Mouse (Mus musculus) retina, adult 2 months (tissue): Measurements from ENCODE around the gene Tcf20.
A peak's percentile ranks its signal among the peaks of the same experiment; 100 is the strongest.
"Not testable (repeated sequence)": the region's sequence is repeated elsewhere in the genome, so short reads cannot be mapped to it uniquely, and the experiment has no call there.

ENCODE experiments used
- DNase-seq: peaks from one replicate; pipeline ENCODE4 v3.0.0-alpha.2; 2012; ENCODE audit warnings: low read depth, low spot score

Gene Tcf20

GRCm38 (mm10) chr15:82899676-82900301 lies 87.9 kb downstream of the Tcf20 start:
- peak; percentile 54 for DNase-seq

- no peak for DNase-seq
Measured at GRCm38 (mm10) chr15:82898740-82899675, 88.7 kb downstream of the Tcf20 start.

GRCm38 (mm10) chr15:82898141-82898739 lies 89.4 kb downstream of the Tcf20 start:
- DNase-seq = no peak

- DNase-seq = no peak
Measured at GRCm38 (mm10) chr15:82896336-82896735, 91.3 kb downstream of the Tcf20 start.

- DNase-seq = no peak
Measured at GRCm38 (mm10) chr15:82890470-82890869, 97.2 kb downstream of the Tcf20 start.

GRCm38 (mm10) chr15:82889426-82889825 lies 98.2 kb downstream of the Tcf20 start:
- DNase-seq = no peak

GRCm38 (mm10) chr15:82888466-82888865 lies 99.2 kb downstream of the Tcf20 start:
- no peak for DNase-seq

GRCm38 (mm10) chr15:82877309-82877708 lies 110.4 kb downstream of the Tcf20 start:
- no peak for DNase-seq

GRCm38 (mm10) chr15:82876863-82877262 lies 110.8 kb downstream of the Tcf20 start:
- no peak for DNase-seq

GRCm38 (mm10) chr15:82872037-82872436 lies 115.6 kb downstream of the Tcf20 start:
- DNase-seq = no peak

GRCm38 (mm10) chr15:82866286-82866685 lies 121.4 kb downstream of the Tcf20 start:
- not testable (repeated sequence) for DNase-seq

- DNase-seq = no peak
Measured at GRCm38 (mm10) chr15:82863674-82864073, 124.0 kb downstream of the Tcf20 start.

- DNase-seq = no peak
Measured at GRCm38 (mm10) chr15:82856652-82857378, 130.9 kb downstream of the Tcf20 start.

GRCm38 (mm10) chr15:82856065-82856464 lies 131.6 kb downstream of the Tcf20 start:
- no peak for DNase-seq

- no peak for DNase-seq
Measured at GRCm38 (mm10) chr15:82839146-82839545, 148.5 kb downstream of the Tcf20 start.

- no peak for DNase-seq
Measured at GRCm38 (mm10) chr15:82829917-82830316, 157.8 kb downstream of the Tcf20 start.

GRCm38 (mm10) chr15:82825866-82826265 lies 161.8 kb downstream of the Tcf20 start:
- no peak for DNase-seq

- DNase-seq = no peak
Measured at GRCm38 (mm10) chr15:82822347-82822746, 165.3 kb downstream of the Tcf20 start.

GRCm38 (mm10) chr15:82821657-82822056 lies 166.0 kb downstream of the Tcf20 start:
- no peak for DNase-seq

GRCm38 (mm10) chr15:82815296-82815695 lies 172.4 kb downstream of the Tcf20 start:
- no peak for DNase-seq

- DNase-seq = peak; percentile 58
Measured at GRCm38 (mm10) chr15:82814806-82815205, 172.9 kb downstream of the Tcf20 start.

- DNase-seq = no peak
Measured at GRCm38 (mm10) chr15:82814321-82814720, 173.4 kb downstream of the Tcf20 start.
